Mouse (Mus musculus) heart, embryonic 13.5 days (tissue): ENCODE results near the gene Mbtps2. TPM values are rescaled to one million over a fixed set of nuclear protein-coding genes. Genes with fewer than 3 reads are reported as not detected.

Experiments used
- ATAC-seq: fragments of 200-750 bp; cut with Nextera tagmentation; 2 replicates; pipeline ENCODE4 v1.8.0; 2017; ENCODE audit warnings: moderate TSS enrichment; ENCODE audit not compliant: insufficient number of reproducible peaks, low FRiP score, low TSS enrichment; ENCODE audit errors: extremely low read depth
- H3K27ac ChIP-seq: fragments of 300-500 bp; sonication (generic); replicated peaks from 2 replicates; pipeline ENCODE4 v1.5.1; 2015; ENCODE audit warnings: moderate library complexity, mild to moderate bottlenecking, inconsistent platforms
- H3K27me3 ChIP-seq: fragments of 300-500 bp; sonication (generic); replicated peaks from 2 replicates; pipeline ENCODE4 v1.6.1; 2015; ENCODE audit warnings: mild to moderate bottlenecking, inconsistent platforms
- H3K36me3 ChIP-seq: fragments of 300-500 bp; sonication (generic); 2 replicates; pipeline ENCODE4 v1.6.1; 2015; ENCODE audit warnings: mild to moderate bottlenecking, inconsistent platforms
- H3K4me1 ChIP-seq: fragments of 300-500 bp; sonication (generic); 2 replicates; pipeline ENCODE4 v1.6.1; 2015; ENCODE audit warnings: inconsistent platforms
- H3K4me2 ChIP-seq: fragments of 300-500 bp; sonication (generic); 2 replicates; pipeline ENCODE4 v1.6.1; 2015; ENCODE audit warnings: inconsistent platforms, mild to moderate bottlenecking, moderate library complexity
- H3K4me3 ChIP-seq: fragments of 300-500 bp; sonication (generic); 2 replicates; pipeline ENCODE4 v1.5.1; 2015; ENCODE audit warnings: moderate library complexity, mild to moderate bottlenecking, inconsistent platforms
- H3K9ac ChIP-seq: fragments of 300-500 bp; sonication (generic); 2 replicates; pipeline ENCODE4 v1.6.1; 2015; ENCODE audit warnings: inconsistent platforms, mild to moderate bottlenecking, moderate library complexity
- H3K9me3 ChIP-seq: fragments of 300-500 bp; sonication (generic); 2 replicates; pipeline ENCODE4 v1.6.1; 2016; ENCODE audit warnings: inconsistent platforms
- WGBS: fragments of 180-500 bp; shearing (Covaris S2); methylation state at CpG from one replicate; pipeline ENCODE4 v1.1.7; 2015; ENCODE audit warnings: mixed read lengths; 5-methylcytosine and 5-hydroxymethylcytosine counted together
- polyA plus RNA-seq: library from polyadenylated mRNA; unstranded; fragments of >200 nt; fragmentation: Nextera tagmentation; extraction: Ambion mirVana; gene quantifications from 2 replicates; pipeline ENCODE4 v1.2.1, GENCODE M21; 2015

Gene Mbtps2
- polyA plus RNA-seq, 1 experiment from 2014 or later, result 16.8 TPM

DNA sequence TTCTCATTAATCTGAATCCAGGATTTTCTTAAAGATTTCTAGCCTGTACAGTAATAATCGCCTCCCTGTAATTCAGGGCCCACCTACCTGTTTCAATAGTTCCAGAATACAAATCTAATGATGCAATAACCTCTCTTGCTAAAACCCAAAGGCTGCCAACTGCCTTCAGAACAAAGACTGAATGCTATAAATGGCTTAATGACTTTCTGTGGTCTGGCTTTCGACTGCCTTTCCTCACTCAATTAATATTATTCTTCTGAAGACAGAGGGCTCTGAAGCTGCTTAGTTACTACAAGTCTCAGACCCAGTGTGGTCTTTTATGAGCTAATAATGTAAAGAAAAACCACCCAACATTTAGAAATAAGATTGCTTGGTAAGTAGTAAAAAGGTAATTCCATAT lies 96.6 kb downstream of the Mbtps2 start:
- Histone ChIP-seq H3K9me3 (no peaks in the 10 kb centered on the region), H3K4me2 (no peak overlapping the region), H3K4me3 (no peak overlapping the region), H3K27me3 (no peaks in the 10 kb centered on the region), H3K9ac (no peak overlapping the region), H3K27ac (no peak overlapping the region), H3K36me3 (no peaks in the 10 kb centered on the region), H3K4me1 (no peaks in the 10 kb centered on the region)
- 64% methylated on average over 2 of the region's 2 CpGs for WGBS
- ATAC-seq, result no peak

DNA sequence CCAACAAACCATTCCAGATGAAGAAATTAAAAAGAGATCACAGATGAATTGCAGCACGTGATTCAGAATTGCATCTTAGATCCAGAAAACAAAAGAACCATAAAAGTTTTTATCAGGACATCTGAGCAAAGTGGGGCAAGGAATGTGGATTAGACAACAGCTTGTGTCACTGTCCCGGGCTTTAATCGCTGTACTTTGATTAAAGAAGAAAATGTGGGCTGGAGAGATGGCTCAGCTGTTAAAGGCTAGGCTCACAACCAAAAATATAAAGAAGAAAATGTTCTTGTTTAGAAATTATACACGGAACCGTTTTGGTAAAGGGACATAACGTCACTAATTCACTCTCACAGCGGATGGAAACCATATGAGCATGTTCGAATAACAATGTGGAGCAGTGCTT lies 98.5 kb downstream of the Mbtps2 start:
- Histone ChIP-seq H3K27ac (no peak overlapping the region), H3K4me1 (no peaks in the 10 kb centered on the region), H3K4me2 (no peak overlapping the region), H3K9me3 (no peaks in the 10 kb centered on the region), H3K9ac (no peak overlapping the region), H3K27me3 (no peaks in the 10 kb centered on the region), H3K4me3 (no peak overlapping the region), H3K36me3 (no peaks in the 10 kb centered on the region)
- 74% methylated on average over 8 of the region's 8 CpGs for WGBS
- ATAC-seq, result no peak

DNA sequence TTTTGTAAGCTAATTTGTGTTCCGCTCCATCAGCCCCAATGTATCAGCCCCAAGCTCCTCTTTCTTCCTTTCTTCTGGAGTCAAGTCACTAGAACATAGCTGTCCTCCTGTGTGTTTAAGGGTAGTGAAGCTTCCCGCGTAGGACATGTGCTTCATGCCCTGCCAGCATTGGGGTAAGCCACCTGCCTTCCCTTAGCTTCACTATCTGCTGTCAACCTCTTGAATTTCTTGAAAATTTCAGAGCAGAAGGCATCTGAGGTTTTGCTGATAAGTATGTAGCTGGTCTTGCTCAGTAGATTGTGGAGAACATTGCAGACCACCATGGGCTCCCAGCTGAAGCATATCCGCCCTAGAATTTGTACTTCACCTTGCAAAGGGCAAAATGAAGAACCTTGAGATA lies 105.4 kb downstream of the Mbtps2 start:
- Histone ChIP-seq H3K36me3 (no peaks in the 10 kb centered on the region), H3K9me3 (no peaks in the 10 kb centered on the region), H3K4me1 (peaks cover 5% of the 10 kb centered on the region), H3K27ac (no peak overlapping the region), H3K4me3 (no peak overlapping the region), H3K9ac (no peak overlapping the region), H3K27me3 (no peaks in the 10 kb centered on the region), H3K4me2 (no peak overlapping the region)
- 73% methylated on average over 4 of the region's 4 CpGs for WGBS
- ATAC-seq, result no peak

DNA sequence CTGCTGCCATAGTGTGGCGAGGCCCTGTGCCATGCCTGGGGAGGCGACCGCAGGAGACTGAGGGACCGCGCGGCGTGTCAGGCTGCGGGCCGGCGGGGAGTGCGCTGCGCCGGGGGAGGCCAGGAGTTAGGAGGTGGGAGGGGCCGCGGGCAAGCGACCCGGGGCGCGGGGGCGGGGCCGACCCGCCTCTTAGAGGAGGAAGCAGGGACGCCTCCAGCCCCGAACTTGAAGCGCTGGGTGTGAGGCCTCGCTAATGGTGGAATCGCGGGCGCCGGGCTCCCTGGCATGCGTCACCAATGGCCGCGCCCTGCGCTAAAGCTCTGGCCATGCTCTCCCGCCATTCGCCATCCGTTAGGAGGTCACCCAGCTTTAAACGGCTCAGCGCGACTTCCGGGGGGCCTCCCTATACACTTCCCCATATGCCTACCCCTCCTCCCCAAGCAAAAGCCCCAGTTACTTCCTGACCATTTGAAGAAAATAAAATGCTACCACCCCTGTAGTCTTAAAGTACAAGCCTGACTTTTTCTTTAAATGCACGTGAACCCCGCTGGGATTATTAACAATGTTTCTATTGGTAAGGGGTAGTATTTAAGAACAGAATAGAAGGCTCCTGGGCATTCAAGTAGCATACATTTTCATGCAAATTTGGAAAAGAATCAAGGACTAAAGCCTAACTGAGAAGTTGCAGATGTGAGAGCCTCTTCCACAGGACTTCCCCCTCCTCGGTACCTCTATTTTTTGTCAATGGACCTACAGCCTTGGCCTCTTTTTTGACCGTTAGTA lies 106.4 kb downstream of the Mbtps2 start, which contains the start of gene Sms:
Gene Sms, minus strand, starts transcription at position 344 of the 783 bp plus-strand sequence.
- Histone ChIP-seq H3K36me3 (no peaks in the 10 kb centered on the region), H3K4me2 (peak within 1 kb of the TSS; percentile 69), H3K27ac (peak within 1 kb of the TSS; percentile 83), H3K4me1 (peaks cover 5% of the 10 kb centered on the region), H3K27me3 (no peaks in the 10 kb centered on the region), H3K9ac (peak within 1 kb of the TSS; percentile 90), H3K4me3 (peak within 1 kb of the TSS; percentile 74), H3K9me3 (no peaks in the 10 kb centered on the region)
- 17% methylated on average over 36 of the region's 45 CpGs for WGBS
- ATAC-seq, result peak; percentile 81

DNA sequence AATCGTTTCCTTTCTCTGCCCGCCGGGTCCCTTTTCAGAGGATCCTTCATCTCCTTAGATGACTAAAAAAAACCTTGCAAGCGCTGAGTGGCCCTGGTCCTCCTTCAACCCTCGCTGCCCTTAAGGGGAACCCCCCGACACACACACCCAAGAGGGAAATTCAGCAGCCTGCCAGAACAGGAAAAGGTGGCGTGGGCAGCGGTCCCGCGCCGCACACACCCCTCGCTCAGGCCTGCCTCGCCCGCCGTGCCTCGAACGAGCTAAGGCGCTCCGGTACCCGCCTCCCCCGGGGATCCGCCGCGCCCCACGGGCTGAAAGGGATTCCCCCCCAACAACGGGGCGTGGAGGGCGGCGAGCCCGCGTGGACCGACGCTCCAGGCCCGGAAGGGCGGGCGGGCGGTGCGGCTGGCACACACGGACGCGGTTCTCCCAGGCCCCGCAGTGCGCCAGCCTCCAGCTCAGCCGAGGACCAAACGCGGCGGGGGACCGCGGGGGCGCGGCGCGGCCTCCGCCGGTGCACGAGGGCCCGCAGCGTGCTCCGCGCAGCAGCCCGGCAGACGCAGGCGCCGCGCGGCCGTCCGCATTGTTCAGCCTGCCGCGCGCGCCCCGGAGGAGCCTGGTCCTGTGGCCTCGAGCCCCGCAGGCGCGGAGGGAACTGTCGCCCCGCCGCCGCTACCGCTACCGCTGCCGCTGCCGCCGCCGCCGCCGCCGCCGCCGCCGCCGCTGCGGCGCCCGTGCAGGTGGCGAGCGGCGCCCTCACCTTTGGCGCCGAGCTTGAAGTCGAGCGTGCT lies 107.2 kb downstream of the Mbtps2 start:
- Histone ChIP-seq H3K4me3 (peak overlapping the region; percentile 74), H3K27ac (peak overlapping the region; percentile 83), H3K27me3 (no peaks in the 10 kb centered on the region), H3K4me1 (peaks cover 5% of the 10 kb centered on the region), H3K9ac (peak overlapping the region; percentile 90), H3K36me3 (no peaks in the 10 kb centered on the region), H3K9me3 (no peaks in the 10 kb centered on the region), H3K4me2 (peak overlapping the region; percentile 69)
- WGBS, result 15% methylated on average over 57 of the region's 104 CpGs
- ATAC-seq, result peak; percentile 10; the same call in 1 of the 2 replicates

DNA sequence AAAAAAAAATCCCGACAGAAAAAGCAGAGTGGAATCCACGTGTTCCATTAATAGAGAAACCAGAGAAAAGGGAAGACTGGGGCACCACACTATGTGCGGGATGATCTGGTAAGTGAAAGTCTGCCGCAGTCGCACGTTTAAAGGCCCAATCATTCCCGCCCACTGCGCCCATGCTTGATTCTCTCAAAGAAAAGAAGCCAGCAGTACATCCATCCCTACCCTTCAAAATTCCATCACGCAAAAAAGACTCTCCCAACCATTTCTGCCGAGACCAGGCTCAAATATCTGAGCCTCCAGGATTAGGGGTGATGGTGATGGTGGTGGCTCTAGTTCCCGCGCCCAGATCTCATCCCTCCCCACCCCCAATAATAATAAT lies 107.8 kb downstream of the Mbtps2 start:
- H3K36me3 ChIP-seq, result no peaks in the 10 kb centered on the region
- peak overlapping the region; percentile 90 for H3K9ac ChIP-seq
- 5% methylated on average over 12 of the region's 12 CpGs for WGBS
- peaks cover 5% of the 10 kb centered on the region for H3K4me1 ChIP-seq
- peak overlapping the region; percentile 74 for H3K4me3 ChIP-seq
- H3K9me3 ChIP-seq, result no peaks in the 10 kb centered on the region
- H3K27me3 ChIP-seq, result no peaks in the 10 kb centered on the region
- H3K27ac ChIP-seq, result peak overlapping the region; percentile 83
- no peak for ATAC-seq
- peak overlapping the region; percentile 69 for H3K4me2 ChIP-seq

DNA sequence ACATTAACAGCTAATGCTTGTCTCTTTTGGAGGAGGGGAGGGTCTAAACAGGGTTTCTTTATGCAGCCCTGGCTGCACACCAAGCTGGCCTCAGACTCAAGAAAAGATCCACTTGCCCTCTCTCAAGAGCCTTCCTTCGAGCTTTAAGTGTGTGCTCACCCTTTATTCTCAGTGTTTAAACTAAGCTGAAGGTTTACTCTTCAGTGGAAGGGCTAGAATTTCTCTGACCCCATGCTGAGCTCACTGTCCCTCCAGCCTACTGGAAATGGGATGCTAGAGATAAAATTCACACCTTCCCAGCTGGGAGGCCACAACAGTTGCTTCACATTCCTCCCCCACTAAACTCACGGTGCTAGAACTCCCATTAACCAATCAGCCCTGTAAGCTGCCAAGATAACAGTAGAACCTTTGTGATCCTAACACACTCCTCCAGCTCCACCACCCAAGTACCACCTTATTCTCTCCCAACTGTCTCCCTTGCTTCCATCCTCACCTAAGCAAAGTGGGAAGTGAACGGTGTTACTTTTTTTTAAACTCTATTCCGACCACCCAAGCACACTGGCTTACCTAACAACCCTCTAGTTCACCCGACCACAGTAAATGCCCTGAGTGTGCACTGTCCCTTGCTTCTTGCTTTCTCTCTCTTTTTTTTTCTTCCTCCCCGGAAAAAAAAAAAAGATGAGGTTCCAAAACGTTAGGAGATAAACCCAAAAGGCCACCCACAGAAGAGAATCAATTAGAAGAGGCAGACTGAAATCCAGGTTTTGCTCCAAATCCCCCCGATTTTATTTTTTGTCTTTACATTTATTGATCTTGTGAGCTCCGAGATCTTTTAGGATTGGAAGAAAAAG lies 108.4 kb downstream of the Mbtps2 start:
- no peak for ATAC-seq
- H3K27me3 ChIP-seq, result no peaks in the 10 kb centered on the region
- peak overlapping the region; percentile 74 for H3K4me3 ChIP-seq
- H3K27ac ChIP-seq, result 0 out of 2 replicates have a peak overlapping the region, but pooled peaks have one; percentile 5
- peak overlapping the region; percentile 90 for H3K9ac ChIP-seq
- peak overlapping the region; percentile 69 for H3K4me2 ChIP-seq
- H3K36me3 ChIP-seq, result no peaks in the 10 kb centered on the region
- WGBS, result 10% methylated on average over 9 of the region's 9 CpGs
- peaks cover 5% of the 10 kb centered on the region for H3K4me1 ChIP-seq
- H3K9me3 ChIP-seq, result no peaks in the 10 kb centered on the region

DNA sequence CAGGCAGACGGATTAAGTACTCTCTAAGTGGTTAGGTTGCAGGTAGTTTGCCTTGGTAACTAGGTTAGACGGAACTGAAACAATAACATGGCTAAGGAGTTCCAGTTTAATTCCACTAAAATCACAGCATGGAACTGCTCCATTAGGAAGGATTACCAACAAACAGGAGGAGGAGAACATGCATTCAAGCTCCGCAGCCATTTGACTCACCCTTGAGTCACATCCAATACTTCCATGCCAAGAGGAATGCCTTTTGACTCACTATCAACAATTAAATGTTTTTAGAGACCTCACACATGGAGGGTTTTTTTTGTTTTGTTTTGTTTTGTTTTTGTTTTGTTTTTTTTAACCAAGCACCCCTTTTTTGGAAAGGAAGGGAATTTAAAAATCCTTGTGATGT lies 109.7 kb downstream of the Mbtps2 start:
- H3K4me1 ChIP-seq, result peaks cover 5% of the 10 kb centered on the region
- WGBS, result 81% methylated on average over 3 of the region's 3 CpGs

DNA sequence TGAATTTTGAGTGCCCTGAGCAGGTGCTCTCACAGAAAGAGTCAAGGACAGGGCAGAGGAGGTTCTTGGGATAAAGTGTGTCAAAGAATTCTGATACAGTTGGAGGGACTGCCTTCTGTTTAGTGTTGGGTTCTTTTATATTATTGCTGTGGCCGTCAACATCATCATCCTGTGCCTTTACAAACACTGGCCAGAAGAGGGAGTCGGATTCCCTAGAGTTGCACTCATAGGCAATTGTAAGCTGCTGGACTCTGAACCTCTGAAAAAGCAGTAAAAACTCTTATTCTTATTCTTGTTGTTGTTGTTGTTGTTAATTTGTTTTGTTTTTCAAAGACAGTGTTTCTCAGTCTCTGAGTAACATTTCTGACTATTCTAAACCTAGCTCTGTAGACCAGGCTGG lies 111.8 kb downstream of the Mbtps2 start:
- Histone ChIP-seq H3K27me3 (no peaks in the 10 kb centered on the region), H3K36me3 (no peaks in the 10 kb centered on the region), H3K4me3 (no peak overlapping the region), H3K4me2 (no peak overlapping the region), H3K27ac (no peak overlapping the region), H3K4me1 (peaks cover 8% of the 10 kb centered on the region), H3K9ac (no peak overlapping the region), H3K9me3 (no peaks in the 10 kb centered on the region)
- ATAC-seq, result no peak
- WGBS, result 47% methylated on average over 2 of the region's 2 CpGs

More for the DNA sequence above, 109.7 kb downstream of the Mbtps2 start:
- no peak overlapping the region for H3K4me2 ChIP-seq
- H3K9me3 ChIP-seq, result no peaks in the 10 kb centered on the region
- H3K4me3 ChIP-seq, result no peak overlapping the region
- no peaks in the 10 kb centered on the region for H3K27me3 ChIP-seq
- H3K9ac ChIP-seq, result no peak overlapping the region
- no peak overlapping the region for H3K27ac ChIP-seq
- no peak for ATAC-seq
- H3K36me3 ChIP-seq, result no peaks in the 10 kb centered on the region
